25 mouse cellular contexts compared by ENCODE assay signal in the genomic region with DNA sequence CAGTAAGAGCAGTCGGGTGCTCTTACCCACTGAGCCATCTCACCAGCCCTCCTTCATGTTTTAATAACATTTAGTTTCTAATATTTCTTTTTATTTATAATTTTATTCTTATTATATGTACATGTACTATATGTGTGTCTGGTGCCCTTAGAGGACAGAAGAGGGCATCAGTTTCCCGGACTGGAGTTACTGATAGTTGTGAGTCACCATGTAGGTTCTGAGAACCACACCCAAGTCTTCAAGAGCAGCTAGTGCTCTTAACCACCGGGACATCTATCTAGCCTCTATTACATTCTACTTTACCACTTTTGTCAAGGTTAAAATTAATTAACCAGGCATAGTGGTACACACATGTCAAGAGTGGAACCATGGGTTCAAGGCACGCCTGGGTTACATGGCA.
"Had no signal": no experiment of that assay in that cellular context is flagged by ENCODE, and none has a peak within 500 bp of the region (broad histone marks: within the 10 kb centered on the region; RNA-seq: fewer than 3 reads in every experiment).

No protein-coding gene starts in this region.

- H3K4me3 ChIP-seq: gastrocnemius, adult 2 months; heart, embryonic 10.5 days; heart, embryonic 12.5 days; hindbrain, embryonic 10.5 days; hindbrain, embryonic 12.5 days; intestine, embryonic 15.5 days; left cerebral cortex, adult 2 months; limb, embryonic 10.5 days; limb, embryonic 12.5 days; liver, embryonic 13.5 days had no signal

- H3K4me2 ChIP-seq: heart, embryonic 12.5 days; hindbrain, embryonic 12.5 days; hindbrain, embryonic 14.5 days; intestine, embryonic 15.5 days; limb, embryonic 12.5 days; liver, embryonic 11.5 days; liver, embryonic 13.5 days had no signal

- H3K4me1 ChIP-seq: intestine, embryonic 15.5 days had no signal

- H3K27ac ChIP-seq: gastrocnemius, adult 2 months; heart, embryonic 10.5 days; hindbrain, embryonic 10.5 days; hindbrain, embryonic 12.5 days; hindbrain, embryonic 14.5 days; intestine, embryonic 15.5 days; left cerebral cortex, adult 2 months; limb, embryonic 10.5 days; limb, embryonic 12.5 days; liver, embryonic 13.5 days had no signal

- H3K9me3 ChIP-seq: heart, embryonic 10.5 days; heart, embryonic 12.5 days; hindbrain, embryonic 10.5 days; hindbrain, embryonic 12.5 days; intestine, embryonic 15.5 days; limb, embryonic 10.5 days; limb, embryonic 12.5 days; liver, embryonic 13.5 days had no signal

- DNase-seq: gastrocnemius, adult 2 months; gastrocnemius, postnatal 10 days; gastrocnemius, postnatal 25 days; heart, adult 18-20 months; heart, postnatal 10 days; heart, postnatal 4 days; kidney, adult 18-20 months; kidney, adult 8-10 months; kidney, postnatal 10 days; kidney, postnatal 25 days; kidney, postnatal 4 days; liver; liver, embryonic 13.5 days had no signal

- H3K9ac ChIP-seq: heart, embryonic 12.5 days; hindbrain, embryonic 12.5 days; hindbrain, embryonic 14.5 days; intestine, embryonic 15.5 days; limb, embryonic 12.5 days; liver, embryonic 13.5 days had no signal

- ATAC-seq: hindbrain, embryonic 16.5 days; inflammation-experienced regulatory T-cells, adult 6 months; intestine, embryonic 15.5 days had no signal

- H3K27me3 ChIP-seq: heart, embryonic 12.5 days; hindbrain, embryonic 12.5 days; intestine, embryonic 15.5 days; limb, embryonic 12.5 days; liver, embryonic 13.5 days had no signal
